Mouse (Mus musculus): ENCODE measurements at regions not wholly inside any gene's neighbourhood (a gene's known extent, or its start where the extent isn't known, plus 50 kb on each side); places are given as distances from the start of the nearest gene placed in this dataset.
"Not testable (repeated sequence)": the region's sequence is repeated elsewhere in the genome, so short reads cannot be mapped to it uniquely, and the experiment has no call there.

DNA sequence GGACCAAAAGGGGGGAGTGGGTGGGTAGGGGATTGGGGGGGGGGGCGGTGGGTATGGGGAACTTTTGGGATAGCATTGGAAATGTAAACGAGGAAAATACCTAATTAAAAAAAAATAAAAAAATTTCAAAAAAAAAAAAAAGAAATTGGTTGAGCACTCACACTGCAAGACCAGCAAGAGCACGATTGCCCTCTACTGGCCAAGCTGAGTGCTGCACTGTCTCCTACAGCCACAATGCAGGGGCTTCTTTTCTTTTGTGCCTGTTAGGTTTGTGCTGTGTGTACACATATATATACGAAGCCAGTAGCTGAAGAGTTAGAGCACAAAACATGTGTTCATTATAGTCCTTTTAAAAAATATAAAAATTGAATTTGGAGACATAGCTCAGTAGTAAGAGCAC lies 55.6 kb downstream of the Mup20 start:
- DNase-seq (ENCODE audit: low spot score in 2 of 2): peak in 1 of 2 experiments; percentile 5

DNA sequence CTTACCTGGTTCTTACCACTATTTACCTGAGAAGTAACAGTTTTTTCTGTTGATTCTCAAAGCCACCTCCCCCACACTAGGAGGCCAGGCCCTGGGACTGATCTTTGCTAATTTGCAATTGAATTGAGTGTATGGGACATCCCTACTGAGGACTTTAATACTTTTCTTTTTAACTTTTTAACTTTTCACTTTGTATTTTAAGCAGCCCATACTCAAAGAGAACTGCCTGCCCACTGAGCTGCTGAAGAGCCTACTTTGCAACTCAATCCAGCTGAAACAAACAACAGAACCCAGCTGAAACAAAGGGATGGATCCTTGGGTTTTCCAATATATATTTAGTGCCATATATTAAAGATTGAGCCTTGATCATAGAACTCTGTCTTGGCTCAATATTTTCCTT lies 64.0 kb downstream of the Mup20 start:
- not testable (repeated sequence) for DNase-seq (ENCODE audit: low spot score in 2 of 2)

DNA sequence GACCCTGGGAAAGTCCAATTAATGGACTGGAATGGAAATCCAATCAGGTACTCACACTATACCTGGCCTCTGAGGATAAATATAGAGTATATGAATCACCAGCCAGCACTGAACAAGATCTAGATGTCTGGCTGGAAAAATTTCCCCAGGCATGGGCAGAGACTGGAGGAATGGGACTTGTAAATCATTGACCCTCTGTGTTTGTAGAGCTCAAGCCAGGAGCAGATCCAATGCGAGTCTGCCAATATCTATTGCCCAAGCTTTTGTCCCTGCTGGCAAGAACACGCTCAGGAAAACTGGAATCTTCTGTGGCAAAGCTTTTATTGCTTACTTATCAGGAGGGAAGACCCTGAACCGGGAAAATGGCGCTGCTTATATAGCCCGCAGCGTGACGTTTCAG lies 77.8 kb downstream of the Mup20 start:
- DNase-seq (ENCODE audit: low spot score in 2 of 2): no peak

DNA sequence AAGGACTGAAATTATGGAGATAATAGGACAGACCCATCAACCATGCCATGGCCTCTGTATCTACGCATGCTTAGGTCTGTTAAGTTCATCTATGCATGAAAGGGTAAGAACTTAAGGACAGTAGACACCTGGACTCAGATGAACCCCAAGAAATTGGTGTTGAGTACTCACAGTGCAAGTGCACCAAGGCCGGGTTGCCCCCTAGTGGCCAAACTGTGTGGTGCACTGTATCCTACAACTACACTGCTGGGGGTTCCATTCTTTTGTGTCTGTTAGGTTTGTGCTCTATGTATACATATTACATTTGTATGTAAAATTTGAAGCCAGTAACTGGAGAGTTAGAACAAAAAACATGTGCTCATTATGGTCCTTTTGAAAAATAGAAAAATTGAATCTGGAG lies 80.7 kb downstream of the Mup20 start:
- DNase-seq (ENCODE audit: low spot score in 2 of 2): peak in 1 of 2 experiments; percentile 7

DNA sequence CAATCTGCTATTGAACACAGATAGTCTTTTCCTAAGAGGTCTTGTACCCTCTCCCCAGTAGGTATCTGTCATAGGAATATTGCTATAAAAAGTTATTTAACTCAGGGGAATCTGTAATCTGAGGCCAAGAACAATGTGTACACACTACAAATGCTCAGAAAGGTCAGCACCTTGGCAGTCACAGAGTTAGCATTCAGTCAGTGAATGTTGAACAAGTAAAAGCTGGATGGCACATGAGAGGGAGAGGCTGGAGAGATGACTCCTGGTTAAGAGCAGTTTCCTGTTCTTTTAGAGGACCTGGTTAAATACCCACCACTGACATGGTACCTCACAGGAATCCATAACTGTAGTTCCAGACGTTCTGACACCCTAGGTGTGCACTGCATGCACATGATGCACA lies 84.3 kb downstream of the Mup20 start:
- DNase-seq (ENCODE audit: low spot score in 2 of 2): no peak

DNA sequence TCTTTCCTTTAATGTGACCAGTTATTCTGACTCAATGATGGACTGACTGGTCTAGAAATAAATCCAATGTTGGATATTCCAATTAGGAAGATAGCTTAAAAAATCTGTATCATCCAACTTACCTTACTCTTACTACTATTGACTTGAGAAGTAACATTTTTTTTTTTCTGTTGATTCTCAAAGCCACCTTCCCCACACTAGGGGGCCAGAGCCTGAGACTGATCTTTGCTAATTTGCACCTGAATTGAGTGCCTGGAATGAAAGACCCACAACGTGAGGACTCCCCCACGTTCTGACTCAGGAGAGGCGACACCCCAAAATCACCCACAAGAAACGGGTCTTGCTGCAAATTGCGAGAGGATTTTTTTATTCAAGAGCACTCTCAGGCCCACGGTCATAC lies 86.3 kb downstream of the Mup20 start:
- not testable (repeated sequence) for DNase-seq (ENCODE audit: low spot score in 2 of 2)

DNA sequence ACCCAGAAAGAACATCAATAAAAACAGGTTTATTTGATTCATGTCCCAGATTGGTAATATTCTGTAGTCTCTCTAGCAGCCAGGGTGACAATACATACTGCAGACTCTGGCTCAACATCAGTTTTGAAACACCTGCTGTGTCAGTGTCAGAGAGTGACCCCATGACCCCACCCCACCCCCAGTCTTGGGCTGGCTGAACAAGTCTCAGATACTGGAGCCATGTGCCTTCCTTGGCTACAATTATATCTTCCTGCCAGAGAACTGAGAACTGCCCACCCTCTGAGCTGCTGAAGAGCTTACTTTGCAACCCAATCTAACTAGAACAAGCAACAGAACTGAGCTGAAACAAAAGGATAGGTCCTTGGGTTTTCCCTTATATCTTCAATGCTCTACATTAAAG lies 91.6 kb downstream of the Mup20 start:
- no peak for DNase-seq (ENCODE audit: low spot score in 2 of 2)

All from layer of hippocampus, adult 8-10 months (tissue).